Mouse (Mus musculus): ENCODE measurements at regions not wholly inside any gene's neighbourhood (a gene's known extent, or its start where the extent isn't known, plus 50 kb on each side); places are given as distances from the start of the nearest gene placed in this dataset.

DNA sequence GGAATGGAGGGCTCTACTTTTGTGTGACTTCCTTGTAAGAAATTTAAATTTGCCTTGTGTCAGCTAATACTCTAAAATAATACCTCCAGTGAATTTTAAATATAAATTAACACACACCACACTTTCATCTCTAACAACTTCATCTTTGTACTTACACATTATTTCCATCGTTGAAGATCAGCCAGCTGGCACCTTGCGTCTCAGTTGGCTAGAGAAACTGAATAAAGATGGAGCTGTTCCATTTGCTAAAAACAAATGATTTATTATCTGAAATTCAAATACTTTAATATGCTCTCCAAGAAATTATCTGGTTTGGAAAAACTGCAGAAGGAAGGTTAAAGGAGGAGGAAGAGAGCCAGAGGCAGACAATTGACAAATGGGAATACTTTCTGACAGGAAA is 122.0 kb upstream of the Gm11096 start:
- peak; percentile 10 for DNase-seq

DNA sequence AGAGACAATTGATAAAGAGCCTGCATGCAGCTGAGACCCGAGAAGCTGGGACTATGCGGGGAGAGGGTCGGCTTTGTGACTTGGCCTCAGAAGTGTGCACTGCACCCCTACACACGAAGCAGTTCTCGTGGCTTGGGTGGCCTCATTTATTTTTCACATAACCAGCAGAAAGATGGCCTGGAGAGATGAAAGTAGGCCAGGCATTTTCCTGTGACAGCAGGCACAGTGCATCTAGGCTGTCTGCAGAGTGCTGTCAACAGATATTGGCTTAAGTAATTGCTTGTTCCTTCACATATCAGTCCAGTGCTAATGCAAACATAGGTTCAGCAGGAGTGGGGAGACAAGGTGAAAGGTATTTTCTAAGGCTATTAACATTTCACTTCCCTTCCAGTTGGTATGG is 124.9 kb upstream of the Gm11096 start:
- no peak for DNase-seq

GRCm38 (mm10) chr17:81305880-81306279 is 135.7 kb upstream of the Gm11096 start:
- no peak for DNase-seq

GRCm38 (mm10) chr17:81304574-81304973 is 137.0 kb upstream of the Gm11096 start:
- DNase-seq: no peak

DNA sequence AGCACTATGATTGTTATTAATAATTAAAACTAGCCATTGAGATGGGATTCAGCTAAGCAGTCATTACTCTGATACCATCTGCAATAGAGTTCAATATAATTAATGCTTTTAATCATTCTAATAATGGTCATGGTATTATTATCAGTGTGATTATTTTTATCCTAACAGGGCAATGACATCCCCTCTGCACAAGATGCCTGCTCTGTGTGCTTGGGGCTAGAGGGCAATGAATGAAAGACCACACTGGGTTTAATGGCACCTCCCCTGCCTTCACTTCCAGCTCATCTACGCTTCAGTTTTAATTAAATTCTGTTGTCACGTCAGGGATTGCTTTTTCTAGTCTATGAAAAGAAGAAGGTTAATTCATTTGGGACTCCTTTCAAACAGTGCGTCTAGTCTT is 139.1 kb upstream of the Gm11096 start:
- no peak for DNase-seq

DNA sequence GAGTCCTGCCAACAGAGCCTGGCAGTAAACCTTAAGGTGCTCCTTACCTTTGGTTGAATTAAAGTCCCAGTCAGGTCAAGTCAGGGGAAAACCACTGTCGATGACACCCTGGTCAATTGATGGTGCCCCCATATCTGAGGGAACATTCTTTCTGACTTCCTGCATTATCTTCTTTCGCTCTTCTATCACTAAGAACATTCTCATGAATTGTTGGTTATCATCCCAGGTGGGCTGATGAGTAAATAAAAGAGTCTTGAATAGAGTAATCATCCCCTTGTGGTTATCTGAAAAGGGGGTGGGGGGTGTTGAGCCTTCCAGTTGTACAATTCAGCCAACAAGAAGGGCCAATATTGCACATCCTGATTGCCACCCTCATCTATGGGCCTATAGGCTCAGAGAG is 149.7 kb upstream of the Gm11096 start:
- DNase-seq: no peak

DNA sequence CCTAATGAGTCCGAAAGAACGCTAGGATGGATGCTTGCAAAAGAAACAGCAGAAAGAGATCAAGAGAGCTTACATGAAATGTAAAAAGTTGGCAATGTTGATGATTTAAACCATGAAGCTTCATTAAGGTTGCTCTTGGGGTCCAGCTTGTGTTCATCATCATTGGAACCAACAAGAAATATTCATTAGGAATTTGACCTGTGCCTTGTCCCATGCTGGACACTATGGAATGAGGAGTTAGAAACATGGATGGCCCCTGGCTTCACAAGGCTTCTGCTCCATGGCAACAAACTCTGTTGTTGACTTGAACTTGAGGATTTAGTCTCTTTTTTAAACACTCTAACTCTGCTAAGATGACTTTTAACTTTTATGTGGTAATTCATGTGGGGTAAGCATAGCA is 159.0 kb upstream of the Gm11096 start:
- no peak for DNase-seq

GRCm38 (mm10) chr17:81270235-81270634 is 171.3 kb upstream of the Gm11096 start:
- no peak for DNase-seq

DNA sequence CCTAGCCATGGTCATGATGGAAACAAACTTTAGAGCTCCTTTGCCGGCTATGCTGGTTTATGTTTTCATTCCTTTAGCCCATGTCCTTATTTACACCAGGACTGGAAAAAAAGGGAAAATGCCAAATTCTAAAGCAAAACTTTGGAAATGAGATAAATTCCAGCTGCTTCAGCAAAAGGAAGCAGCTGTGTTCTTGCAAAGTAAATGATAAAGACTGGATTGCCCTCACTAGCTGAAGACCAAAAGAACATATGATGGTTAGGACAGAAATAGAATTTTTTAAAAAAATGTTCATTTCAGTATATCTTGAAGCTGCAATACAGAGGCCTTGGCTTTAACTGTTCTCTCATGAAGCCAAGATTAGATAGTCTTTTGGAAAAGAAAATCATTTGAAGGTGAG is 179.6 kb upstream of the Gm11096 start:
- DNase-seq: no peak

GRCm38 (mm10) chr17:81260036-81260435 is 181.5 kb upstream of the Gm11096 start:
- no peak for DNase-seq

DNA sequence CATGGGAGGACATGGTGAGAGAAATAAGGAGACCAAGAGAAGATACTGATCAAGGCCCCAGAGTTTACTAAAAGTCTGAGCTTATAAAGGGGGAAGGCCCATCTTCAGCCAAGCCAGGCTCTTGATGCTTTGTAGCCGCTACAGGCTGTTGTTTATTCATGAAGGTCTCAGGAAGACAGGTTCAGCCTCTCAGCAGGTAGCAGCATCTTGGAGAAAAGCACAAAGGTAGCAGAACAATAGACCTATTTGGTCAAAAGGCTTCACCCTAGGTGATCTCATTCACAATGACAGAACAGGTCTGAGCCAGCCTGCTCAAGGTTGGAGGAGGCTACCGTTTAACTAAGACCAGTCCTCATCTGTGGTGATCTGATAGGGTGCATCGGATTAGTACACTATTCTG is 185.5 kb upstream of the Gm11096 start:
- no peak for DNase-seq

DNA sequence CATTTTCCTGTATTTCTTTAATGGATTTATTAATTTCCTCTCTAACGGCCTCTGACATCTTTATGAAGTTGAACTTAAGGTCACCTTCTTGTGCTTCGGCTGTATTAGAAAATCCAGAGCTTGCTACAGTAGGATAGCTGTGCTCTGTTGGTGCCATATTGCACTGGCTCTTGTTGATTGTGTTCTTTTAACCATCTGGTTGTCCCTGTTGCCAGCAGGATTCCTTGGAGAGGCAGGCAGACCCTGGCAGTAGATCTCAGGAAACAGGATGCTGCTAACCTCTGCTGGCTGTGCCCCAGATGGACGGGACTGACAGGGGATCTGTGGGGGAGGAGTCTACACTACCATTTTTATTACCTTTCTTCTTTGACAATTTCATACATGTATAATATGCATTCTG is 185.9 kb upstream of the Thumpd2 start:
- DNase-seq: no peak

- DNase-seq: no peak
These were observed 181.3 kb upstream of the Thumpd2 start for GRCm38 (mm10) chr17:81246156-81246555.

GRCm38 (mm10) chr17:81231771-81232170 is 166.9 kb upstream of the Thumpd2 start:
- peak; percentile 3 for DNase-seq

- DNase-seq: no peak
These were observed 160.4 kb upstream of the Thumpd2 start for GRCm38 (mm10) chr17:81225281-81225680.

GRCm38 (mm10) chr17:81221436-81221835 is 156.6 kb upstream of the Thumpd2 start:
- DNase-seq: no peak

DNA sequence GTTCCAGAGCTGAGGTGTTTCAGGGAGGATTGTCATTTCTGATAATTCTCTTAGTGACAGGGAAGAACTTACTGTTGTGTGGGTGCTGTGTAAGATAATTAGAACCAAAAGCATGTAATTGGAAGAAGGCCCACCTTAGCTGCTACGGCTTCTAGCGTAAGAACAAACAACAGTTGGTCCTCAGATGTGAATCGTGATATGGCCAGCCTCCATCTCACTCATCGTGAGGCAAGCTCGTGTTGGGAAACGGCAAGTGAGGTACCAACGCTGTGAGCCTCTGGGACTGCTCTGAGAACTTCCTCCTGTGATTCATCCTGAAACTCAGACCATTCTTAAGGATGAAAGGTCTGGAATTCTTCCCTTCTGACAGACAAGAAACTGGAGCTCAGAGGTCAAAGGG is 150.0 kb upstream of the Thumpd2 start:
- peak; percentile 37 for DNase-seq

GRCm38 (mm10) chr17:81212043-81212442 is 147.2 kb upstream of the Thumpd2 start:
- DNase-seq: no peak

DNA sequence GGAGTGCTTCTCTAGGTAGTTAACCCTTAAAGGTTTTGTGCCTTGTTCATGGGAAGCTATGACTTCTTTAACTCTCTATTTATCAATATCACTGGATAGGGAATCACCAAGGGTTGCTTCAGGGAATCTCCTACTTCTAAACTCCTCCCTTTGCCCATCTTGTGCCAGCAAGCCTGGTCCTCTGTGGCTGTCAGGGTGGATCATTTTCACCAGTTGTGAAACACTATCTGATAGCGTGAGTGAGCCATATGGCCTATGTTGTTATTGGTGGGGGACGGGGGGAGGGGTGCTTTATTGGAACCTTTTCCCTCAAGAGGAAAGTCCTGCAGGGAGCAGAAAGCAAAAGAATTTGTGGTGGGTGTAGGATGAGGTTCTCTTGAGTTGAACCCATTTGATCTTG is 145.5 kb upstream of the Thumpd2 start:
- no peak for DNase-seq

DNA sequence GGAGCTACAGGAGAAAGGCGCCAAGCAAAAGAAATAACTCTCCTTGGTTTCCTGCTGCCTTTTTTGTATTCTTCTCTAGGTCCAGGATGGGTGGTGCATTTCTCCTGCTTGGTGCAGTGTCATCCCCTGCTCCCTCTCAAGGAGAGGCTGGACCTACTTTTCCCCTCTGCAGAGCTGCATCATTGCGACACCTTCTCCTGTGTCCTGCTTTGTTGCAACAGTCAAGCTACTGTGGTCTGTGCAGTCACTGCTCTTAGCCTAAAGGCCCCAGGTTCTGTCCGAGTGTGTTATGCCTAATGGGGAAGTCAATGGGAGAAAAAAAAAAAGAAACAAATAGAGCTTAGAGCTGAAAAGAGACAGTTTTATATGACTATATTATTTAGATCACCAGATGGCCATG is 144.4 kb upstream of the Thumpd2 start:
- no peak for DNase-seq

DNA sequence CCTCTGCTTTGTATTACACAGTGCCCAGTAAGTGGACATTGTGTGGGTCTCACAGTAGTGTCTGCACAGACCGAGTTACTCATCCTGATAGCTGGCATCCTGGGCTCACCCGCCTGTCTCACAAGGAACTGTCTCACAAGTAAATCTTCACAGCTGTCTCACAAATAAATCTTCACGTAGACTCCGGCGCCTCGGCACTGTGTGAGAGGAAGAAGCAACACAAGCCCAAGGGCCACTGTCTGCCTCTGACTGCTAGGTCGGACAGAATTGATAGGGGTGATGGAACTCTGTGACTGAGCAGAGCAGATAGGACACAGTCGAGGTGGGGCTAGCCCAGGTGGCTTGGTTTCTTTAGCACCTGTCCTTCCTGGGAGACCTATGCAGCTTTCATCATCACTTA is 136.2 kb upstream of the Thumpd2 start:
- DNase-seq: no peak

DNA sequence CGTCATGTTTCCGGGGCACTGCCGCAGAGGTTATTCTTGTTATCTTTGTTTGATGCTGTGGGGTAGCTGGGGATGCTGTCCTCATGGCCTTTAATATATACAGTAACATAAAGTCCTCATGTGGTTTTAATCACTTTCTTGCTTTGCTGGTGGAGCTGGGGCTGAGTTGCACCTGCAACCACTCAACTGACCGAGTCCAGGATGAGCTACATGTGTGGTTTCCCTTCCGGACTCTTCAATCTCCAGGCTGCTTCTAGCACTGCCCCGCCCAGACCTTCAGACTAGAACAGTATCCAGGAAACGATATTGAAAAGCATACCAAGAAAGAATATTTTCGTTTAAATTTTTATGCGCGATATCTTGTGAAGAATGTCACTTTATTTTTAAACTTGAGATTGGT is 129.1 kb upstream of the Thumpd2 start:
- DNase-seq: no peak

GRCm38 (mm10) chr17:81193230-81193871 is 128.5 kb upstream of the Thumpd2 start:
- peak; percentile 69 for DNase-seq

- DNase-seq: peak; percentile 44
These were observed 125.1 kb upstream of the Thumpd2 start for GRCm38 (mm10) chr17:81189996-81190395.

DNA sequence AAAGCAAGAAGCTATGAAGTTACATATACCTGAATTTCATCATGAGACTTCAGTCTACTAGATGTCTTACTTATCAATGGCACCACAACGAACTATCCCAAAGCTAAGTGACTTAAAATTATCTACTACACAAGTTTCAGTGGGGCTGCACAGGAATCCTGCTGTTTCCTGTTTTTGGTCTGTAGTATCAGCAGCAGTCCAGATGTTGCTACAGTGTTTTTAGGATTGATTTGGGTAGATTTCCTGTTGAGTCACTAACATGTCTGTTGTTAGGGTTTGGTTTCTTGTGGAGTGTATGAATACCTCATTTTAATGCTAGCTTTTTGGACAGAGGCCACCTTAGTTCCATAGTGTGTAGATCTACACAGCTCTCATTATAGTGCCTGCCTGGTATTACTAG is 120.8 kb upstream of the Thumpd2 start:
- DNase-seq: no peak

All from right cerebral cortex, adult 18-20 months (tissue).